Mouse (Mus musculus): Measurements from ENCODE around the gene Tssk4. TPM values are rescaled to one million over a fixed set of nuclear protein-coding genes. Genes with fewer than 3 reads are reported as not detected.

Tssk4 gene
- total RNA-seq, 2 experiments from 2014 or later: 0.49 to 1.6 TPM

GRCm38 (mm10) chr14:55641291-55641690, 8.7 kb upstream of the Tssk4 start:
- intact Hi-C loops (cut with DNase I): no loop called here
- no peak for DNase-seq (ENCODE audit: low spot score in 2 of 2)

- DNase-seq (ENCODE audit: low spot score in 2 of 2): no peak
- intact Hi-C loops (cut with DNase I): no loop called here
Observed at GRCm38 (mm10) chr14:55642679-55643059, 7.3 kb upstream of the Tssk4 start.

DNA sequence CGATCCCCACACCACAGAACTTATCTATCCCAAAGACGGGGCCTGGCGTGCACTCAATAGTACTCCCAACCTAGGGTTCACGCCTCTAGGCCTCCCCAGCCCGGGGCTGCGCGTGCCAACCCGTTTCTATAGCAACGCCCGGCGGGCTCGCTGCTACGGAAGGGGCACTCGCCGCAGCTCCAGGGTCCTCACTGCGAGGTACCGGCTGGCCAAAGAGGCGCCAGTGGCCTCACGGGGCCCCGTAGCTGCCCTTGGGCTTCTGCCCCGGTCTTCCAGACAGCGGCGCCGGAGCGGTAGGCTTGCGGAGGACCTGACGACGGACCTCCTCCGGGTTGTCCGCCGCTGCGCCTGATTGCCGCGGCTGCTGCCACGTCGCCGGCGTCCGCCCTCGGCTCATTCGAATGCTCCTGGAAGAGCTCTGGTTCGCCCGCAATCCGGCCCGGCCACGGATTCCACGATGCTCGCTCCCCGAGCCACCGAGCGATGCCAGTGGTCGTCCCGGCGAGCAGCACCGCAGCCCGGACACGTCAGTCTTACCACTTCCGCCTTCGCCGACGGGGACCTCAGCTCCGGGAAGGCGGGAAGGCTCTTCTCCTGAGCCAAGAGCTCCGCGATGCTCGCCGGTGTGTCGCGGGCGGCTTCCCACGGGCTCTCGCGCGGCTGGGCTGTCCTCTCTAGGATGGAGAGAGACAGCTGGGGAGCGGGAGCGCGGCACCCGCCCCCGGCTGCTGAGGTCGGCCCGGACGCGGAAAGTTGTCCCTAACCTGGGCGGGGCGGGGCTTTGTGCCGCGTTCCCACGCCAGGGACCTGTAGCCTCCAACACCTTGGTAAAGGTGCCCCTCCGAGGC, 6.7 kb upstream of the Tssk4 start, which contains the start of gene Tm9sf1:
Tm9sf1 (minus strand) TSS at position 747 of the 848 bp plus-strand sequence.
- intact Hi-C loops (cut with DNase I): no loop called here
- peak; percentile 93 to 94 for DNase-seq (ENCODE audit: low spot score in 2 of 2)

DNA sequence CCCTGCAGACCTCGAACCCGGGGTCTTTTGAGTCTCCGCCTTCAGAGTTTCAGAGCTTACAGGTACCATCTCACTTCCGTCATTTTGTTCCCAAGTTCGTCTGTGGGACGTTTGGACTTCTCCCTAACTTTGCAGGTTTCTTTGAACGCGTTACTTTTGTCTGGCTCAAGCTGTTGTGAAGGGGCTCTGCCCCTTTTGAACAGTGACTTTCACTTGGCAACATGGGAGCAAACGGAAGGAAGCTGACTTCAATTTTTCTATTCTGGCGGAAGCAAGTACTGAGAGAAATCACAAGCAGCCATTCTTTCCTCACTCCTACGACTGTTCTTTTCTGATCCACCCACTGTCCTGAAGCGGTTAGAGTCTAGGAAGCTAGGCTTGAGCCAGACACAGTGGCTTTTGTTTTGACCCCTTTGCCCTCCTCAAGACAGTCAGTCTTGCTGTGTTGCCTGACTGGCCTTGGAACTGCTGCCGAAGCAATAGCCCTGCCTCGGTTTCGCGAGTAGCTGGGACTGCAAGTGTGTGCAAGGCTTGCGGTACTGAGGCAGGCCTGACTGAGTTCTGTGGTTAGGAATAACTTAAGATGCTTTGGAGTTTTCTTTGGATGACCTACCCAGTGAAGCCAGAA, 5.6 kb upstream of the Tssk4 start:
- intact Hi-C loops (cut with DNase I): no loop called here
- DNase-seq (ENCODE audit: low spot score in 2 of 2): no peak

GRCm38 (mm10) chr14:55651528-55651927, 1.5 kb downstream of the Tssk4 start:
- intact Hi-C loops (cut with DNase I): no loop called here

DNA sequence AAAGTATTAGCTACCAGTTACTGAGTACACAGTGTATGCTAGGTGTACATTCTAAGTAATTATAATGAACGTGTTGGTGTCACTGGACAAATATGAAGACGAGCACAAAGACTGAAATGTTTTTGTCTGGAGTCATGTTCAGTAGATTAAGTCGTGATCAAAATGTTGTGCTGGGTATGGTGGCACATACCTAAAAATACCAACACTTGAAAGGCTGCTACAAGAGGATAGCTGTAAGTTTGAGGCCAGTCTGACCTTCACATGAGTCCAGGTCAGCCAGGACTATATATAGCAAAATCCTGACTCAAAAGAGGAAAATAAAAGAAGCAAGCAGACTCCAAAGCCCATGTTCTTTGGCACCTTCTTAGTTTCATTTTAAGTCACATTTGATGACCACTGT, 7.0 kb downstream of the Tssk4 start:
- intact Hi-C loops (cut with DNase I): no loop called here
- no peak for DNase-seq (ENCODE audit: low spot score in 2 of 2)

More at GRCm38 (mm10) chr14:55651528-55651927, 1.5 kb downstream of the Tssk4 start:
- DNase-seq (ENCODE audit: low spot score in 2 of 2): no peak

GRCm38 (mm10) chr14:55658011-55658410, 8.0 kb downstream of the Tssk4 start:
- DNase-seq (ENCODE audit: low spot score in 2 of 2): no peak
- intact Hi-C loops (cut with DNase I): no loop called here

GRCm38 (mm10) chr14:55659960-55660573, 10.1 kb downstream of the Tssk4 start, which contains the start of gene Mdp1:
TSS of gene Mdp1 (minus strand) at chr14:55660508.
- intact Hi-C loops (cut with DNase I): no loop called here
- DNase-seq (ENCODE audit: low spot score in 2 of 2): peak; percentile 84 to 86

- intact Hi-C loops (cut with DNase I): no loop called here
- no peak for DNase-seq (ENCODE audit: low spot score in 2 of 2)
Observed at GRCm38 (mm10) chr14:55660636-55661035, 10.7 kb downstream of the Tssk4 start.

DNA sequence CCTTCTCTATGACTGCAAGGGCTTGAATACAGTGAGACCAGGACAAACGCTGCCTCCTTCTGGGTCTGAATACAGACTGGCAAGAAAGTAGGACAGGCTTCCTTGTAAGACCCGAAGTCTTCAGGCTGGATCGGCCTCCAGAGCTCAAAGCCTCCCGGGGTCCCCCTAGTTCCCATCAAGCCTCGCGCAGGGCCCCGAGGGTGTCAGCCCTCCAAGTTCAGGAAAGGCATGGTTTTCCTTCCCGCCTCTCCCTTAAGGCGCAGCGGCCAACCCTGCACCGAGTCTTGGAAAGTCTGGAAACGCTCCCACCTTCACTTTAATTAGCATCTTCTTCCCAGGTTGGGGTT, 21.5 kb downstream of the Tssk4 start:
- intact Hi-C loops (cut with DNase I): no loop called here
- DNase-seq (ENCODE audit: low spot score in 2 of 2): no peak

DNA sequence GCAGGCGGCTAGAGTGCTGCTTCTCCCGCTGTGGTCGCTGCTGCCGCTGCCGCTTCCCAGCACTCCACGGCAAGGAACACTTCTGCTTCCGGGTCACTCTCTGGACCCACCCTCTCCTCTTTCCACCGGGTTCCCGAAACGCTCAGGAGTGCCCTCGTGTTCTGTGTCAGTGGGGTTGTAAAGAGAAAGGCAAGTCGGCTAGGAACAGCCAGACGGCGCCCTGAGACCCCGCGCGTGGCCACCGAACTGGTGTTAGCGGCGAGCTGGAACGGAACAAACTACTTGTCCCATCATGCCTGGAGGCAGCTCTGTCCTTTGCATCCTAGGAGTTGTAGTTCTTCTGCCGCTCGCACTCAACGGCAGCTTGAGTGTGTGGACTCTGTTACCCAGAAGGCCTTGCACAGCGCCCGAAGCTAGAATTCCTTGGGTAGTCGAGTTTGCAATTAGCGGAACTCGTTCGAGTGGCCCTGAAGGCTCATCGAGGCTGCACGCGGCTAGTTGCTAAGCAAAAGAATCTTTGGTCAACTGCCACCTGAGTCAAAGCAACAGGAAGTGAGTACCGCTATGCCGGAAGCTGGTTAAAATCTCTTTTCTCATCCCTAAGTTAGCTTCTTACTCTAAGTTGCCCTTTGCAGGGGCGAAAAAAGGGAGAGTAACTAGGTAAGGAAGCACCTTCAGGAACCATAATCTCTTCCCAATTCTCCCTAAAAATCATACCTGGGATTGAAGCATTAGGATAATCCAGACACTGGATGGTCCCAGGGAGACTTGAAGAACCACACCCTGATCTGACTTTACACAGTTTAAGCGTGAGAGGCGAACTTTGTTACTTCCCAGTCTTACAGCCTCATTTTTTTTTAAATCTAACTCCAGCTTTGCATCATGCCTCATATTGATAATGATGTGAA, 22.1 kb downstream of the Tssk4 start, which contains the start of the genes Gmpr2 and Nedd8:
Gmpr2 (plus strand) TSS at position 109 of the 908 bp plus-strand sequence.
Nedd8 (minus strand) TSS at position 292 of the 908 bp plus-strand sequence.
- intact Hi-C loops (cut with DNase I): no loop called here
- DNase-seq (ENCODE audit: low spot score in 2 of 2): peak; percentile 94 to 96

DNA sequence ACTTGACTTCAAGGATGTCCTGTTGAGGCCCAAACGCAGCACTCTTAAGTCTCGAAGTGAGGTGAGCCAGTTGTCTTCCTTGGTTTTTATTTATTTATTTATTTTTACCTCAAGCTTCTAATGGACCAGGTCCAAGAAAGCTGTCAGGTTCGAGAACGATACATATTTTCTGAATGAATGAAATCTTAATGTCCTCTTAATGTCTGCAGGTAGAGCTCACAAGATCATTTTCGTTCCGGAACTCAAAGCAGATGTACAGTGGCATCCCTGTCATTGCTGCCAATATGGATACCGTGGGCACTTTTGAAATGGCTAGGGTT, 22.7 kb downstream of the Tssk4 start:
- intact Hi-C loops (cut with DNase I): no loop called here
- no peak for DNase-seq (ENCODE audit: low spot score in 2 of 2)

DNA sequence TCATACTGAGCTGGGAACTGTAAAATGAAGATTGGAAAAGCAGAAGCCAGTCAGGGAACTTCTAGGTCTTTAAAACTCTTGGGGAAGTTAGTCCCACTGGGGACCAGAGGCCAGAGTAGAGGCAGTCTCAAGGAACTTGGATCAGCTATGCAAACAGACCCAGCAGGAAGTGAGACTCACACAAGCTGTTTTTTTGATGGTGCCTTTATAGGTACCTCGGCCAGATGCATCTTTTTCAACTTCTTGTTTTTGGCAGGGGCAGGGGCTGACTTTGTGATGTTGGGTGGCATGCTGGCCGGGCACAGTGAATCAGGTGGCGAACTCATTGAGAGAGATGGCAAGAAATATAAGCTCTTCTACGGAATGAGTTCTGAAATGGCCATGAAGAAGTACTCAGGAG, 27.6 kb downstream of the Tssk4 start:
- intact Hi-C loops (cut with DNase I): no loop called here
- no peak for DNase-seq (ENCODE audit: low spot score in 2 of 2)

DNA sequence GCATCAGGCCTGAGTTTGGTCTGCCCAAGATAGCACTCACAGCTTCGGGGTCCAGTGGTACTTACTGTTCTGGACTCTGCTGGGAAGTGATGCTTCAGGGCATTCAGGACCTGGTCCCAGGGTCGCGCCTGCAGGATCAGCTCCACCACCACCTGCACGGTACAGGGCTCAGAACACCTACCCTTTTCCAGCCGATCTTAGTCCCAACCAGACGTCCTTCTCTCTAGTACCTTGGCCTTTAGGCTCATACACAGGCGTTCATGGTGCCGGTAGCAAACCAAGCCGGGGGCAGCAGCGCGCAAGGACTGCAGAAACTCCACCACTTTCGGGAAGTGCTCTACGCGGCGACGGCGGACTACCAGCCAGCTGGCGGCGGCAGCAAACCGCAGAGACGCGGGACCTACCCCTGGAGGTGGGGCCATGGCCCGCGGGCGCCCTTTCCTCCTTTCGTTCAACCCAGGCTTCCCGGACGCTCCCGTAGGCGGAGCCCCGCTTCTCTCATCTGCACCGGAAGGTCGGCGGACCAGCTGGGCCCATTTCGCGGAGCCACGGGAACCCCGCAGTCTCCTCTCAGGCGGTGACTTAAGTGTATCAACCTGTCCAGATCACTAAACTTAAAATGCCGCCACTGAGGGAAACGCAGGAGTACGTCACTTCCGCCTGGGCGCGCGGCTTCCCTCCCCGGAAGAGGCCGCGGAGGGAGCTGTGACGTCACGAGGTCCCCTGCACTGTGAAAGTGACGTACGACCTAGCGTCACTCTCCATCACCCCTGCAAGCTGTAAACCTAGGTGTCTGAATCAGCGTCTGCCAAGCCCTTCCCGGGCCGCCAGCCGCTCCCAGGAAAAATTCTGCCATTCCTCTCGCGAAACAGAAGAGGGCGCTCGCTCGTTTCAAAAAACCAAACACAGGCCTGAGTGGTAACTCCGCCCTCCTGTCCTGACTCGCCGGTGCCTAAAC, 31.5 kb downstream of the Tssk4 start, which contains the start of gene Tinf2:
Tinf2 (minus strand) TSS at position 661 of the 958 bp plus-strand sequence.
- DNase-seq (ENCODE audit: low spot score in 2 of 2): peak; percentile 94 to 95
- intact Hi-C loops (cut with DNase I): loop anchor here (1.0 to 2.0 kb wide), 2 partner anchors 41 to 64 kb away; partner anchors contain the start of genes Dhrs1, Nop9 and Rabggta

DNA sequence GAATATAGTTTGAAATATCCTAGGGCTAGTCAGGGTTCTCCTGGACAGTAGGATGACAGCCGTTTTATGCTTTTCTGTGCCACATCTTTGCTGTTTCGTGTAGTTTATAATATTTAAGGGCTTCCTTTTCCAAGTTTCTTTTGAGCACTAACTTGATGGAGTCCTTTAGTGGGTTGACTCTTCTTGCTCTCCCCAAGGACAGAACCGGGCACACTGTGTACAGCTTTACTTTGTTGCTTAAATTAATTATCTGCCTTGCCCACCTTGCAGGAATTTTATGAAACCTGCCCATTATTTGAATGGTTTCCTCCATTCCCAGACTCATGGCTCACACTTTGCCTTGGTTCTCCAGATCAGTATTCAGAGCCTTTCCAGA, 32.1 kb downstream of the Tssk4 start:
- no peak for DNase-seq (ENCODE audit: low spot score in 2 of 2)
- intact Hi-C loops (cut with DNase I): loop anchor here (1.0 to 2.0 kb wide), 2 partner anchors 41 to 63 kb away; partner anchors contain the start of genes Dhrs1, Nop9 and Rabggta

DNA sequence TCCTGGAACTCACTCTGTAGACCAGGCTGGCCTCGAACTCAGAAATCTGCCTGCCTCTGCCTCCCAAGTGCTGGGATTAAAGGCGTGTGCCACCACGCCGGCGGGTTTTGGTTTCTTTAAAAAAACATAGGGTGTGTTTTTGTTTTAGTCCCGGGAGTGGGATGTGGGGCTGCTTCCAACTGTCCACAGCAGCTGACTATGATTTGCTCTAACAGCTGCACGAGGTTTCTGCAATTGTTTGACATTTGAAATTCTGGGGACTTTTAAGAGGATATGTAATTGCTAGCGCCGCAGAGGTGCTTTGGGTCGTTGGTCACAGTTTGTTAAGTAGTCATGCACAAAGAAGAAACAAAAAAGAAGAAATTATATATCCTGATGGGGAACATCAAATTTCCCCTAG, 39.4 kb downstream of the Tssk4 start:
- no peak for DNase-seq (ENCODE audit: low spot score in 2 of 2)
- intact Hi-C loops (cut with DNase I): no loop called here

DNA sequence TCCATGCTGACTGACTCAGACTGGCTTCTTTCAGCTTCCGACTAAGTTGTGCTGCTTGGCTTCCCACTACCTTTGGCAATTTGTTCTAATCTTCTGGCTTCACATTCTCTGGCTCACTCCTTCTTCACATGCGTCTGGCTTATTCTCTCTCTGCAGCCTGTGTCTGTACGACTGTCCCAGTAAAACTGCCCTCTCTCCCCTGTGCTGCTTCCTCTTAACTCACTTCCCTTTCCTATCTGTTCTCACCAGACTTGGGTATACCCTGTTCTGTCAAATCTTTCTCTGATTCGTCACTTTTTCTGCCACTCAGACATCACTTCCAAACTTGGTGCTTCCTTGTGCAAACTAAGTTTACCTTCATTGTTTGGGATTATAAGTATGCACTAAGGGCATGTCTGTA, 47.2 kb downstream of the Tssk4 start:
- intact Hi-C loops (cut with DNase I): no loop called here
- DNase-seq (ENCODE audit: low spot score in 2 of 2): no peak

DNA sequence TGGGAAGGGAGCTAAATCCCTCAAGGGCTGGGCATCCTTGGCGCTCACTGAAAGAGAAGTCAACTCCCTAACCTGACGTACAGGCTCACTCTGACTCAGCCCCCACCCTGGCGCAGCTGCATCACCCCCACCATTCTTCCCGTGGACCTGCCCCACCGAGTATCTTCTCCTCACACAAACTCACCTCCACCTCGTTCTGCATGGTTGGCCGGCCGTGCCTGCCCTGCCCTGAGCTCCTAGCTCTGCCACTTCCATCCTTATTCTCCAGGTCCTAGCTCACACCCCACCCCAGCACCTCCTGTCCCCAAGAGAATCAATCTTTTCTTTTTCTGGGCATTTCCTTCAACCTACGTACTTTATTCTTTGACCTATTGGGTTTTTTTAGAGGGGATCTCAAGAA, 51.1 kb downstream of the Tssk4 start:
- intact Hi-C loops (cut with DNase I): no loop called here
- no peak for DNase-seq (ENCODE audit: low spot score in 2 of 2)
